Mouse (Mus musculus) right cerebral cortex, postnatal 10 days (tissue): ENCODE data around the gene Rpp25l.
A peak's percentile ranks its signal among the peaks of the same experiment; 100 is the strongest.
"Not testable (repeated sequence)": the region's sequence is repeated elsewhere in the genome, so short reads cannot be mapped to it uniquely, and the experiment has no call there.

Experiments used
- DNase-seq, 2 experiments: peaks; one replicate each; pipeline ENCODE4 v3.0.0; 2021; ENCODE audit warnings: low spot score in 2 of 2

The Rpp25l gene

DNA sequence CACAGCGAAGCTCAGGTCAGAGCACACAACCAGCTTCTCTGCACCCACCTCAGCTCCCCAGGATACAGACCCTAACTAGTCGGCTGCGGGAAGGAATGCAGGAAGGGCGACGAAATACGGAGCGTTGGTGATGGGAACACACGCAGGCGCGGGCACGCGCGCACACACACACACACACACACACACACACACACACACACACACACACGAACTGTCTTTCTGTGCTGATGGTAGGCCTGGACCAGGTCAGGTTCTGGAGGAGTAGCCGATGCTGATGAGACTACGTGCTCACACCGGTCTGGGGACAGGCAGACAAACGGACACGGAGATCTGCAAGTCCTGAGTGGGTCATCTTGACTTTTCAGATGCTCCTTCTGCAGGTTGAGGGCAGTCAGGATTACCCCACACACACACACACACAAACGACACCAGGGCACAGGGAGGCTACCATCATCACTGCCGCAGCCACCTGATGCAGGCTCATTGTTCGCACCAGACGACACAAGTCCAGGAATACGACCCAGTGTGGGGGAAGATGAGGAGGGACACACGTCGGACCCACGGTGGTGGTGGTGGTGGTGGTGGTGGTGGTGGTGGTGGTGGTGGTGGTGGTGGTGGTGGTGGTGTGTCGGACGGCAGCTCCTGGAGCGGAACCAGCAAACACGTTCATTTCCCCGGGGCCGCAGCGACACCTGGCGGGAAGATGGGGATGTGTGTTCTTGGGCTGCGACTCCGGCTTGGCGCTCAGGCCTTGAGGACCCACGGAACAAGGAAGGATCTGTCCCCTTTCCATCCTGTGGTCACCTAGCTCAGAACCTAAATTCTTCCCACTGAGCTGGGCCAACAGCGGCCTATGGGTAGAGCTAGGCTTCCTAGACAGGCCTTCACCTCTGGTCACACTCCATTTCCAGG, 16.1 kb downstream of the Rpp25l start, which contains the start of gene Cntfr:
Gene Cntfr, minus strand, starts transcription at position 160 of the 912 bp plus-strand sequence.
- DNase-seq: peak; percentile 86 to 91

DNA sequence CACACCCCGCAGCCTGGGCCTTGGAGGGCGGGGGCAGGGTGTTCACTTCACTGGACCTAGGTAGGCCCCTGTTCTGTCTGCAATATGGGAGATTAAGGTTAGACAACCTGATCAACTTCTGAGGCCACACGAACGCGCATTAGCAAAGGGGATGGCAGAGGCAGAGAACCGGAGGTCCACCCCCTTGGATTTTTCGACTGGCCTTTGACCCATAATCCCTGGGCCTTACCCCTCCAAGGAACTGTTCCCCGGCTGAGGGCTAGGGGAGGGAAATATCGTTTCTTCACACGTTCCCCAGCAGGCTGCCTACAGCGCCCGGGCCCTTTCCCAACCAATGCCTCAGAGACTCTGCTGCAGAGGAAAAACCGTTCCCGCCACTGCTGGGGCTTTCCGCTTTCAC, 16.9 kb downstream of the Rpp25l start:
- not testable (repeated sequence) for DNase-seq

DNA sequence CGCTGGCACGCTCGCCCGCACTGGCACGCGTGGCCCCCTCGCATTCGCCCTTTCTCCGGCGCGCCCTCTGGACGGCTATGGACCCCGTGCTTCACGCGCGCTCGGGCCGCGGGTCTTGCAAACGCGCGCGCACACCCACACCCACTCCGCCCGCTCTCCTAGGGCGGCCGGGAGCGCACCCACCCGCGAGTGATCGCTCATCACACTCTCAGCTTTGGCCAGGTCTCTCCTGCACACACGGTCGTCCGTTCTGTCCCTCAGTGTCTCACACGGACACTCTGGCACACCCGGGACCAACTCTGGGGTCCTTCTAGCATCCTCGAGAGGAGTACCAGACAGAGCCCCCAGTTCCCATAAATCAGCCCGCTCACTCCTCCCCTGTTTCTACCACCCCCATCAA, 17.5 kb downstream of the Rpp25l start:
- not testable (repeated sequence) for DNase-seq

DNA sequence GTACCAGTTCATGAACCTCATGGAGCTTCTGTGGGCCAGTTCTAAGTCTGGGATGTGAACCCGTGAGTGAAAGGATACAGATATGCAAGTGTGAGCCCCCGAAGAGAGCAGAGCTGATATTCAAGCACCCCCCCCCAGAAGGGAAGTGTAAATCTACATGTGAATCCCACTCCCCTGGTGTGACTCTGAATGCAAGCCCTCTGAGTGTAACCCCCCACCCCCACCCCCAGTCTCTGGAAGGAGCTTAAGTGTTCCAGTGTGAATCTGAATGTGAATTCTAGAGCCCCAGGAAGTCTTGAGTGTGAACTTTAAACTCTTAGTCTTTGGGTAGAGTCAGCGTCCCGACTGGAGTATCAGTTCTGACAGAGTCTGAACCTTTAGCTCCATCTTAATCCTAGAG, 19.8 kb downstream of the Rpp25l start:
- DNase-seq: not testable (repeated sequence)

DNA sequence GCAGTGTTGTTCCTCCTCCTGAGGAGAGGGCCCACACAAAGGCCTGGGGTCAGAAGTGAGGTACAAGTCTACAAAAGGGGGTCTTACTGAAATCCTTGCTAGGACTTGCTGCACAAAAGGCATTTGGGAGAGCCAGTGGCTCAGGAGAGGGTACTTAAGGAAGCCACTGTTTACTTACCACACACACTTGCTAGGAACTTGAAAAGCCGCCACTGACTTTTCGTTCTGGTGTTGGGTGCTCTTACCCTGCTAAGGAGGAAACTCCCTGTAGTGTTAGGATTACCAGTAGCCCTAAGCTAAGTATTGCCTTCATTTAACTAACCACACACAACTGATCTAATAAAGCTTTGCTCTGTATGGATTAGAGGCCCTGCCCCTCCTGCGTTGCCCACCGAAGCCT, 23.3 kb downstream of the Rpp25l start:
- not testable (repeated sequence) for DNase-seq

DNA sequence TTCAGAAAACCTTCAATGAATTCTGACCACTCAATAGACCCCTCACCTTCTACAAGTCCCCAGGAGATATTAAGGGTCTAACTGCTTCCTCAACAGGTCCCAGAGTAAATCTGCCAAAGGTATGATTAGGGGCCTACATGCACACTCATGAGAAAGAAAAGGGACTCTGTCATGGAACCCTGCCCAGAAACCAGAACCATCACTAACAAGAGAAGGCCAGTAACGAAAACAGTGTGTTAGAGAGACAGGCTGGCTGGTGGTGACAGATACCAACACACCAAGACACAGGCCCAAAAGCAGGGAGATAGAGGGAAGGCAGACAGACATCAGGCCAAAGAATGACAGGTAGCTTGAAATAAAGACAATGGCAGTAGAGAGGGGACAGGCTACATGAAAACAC, 24.8 kb downstream of the Rpp25l start:
- DNase-seq: not testable (repeated sequence)

DNA sequence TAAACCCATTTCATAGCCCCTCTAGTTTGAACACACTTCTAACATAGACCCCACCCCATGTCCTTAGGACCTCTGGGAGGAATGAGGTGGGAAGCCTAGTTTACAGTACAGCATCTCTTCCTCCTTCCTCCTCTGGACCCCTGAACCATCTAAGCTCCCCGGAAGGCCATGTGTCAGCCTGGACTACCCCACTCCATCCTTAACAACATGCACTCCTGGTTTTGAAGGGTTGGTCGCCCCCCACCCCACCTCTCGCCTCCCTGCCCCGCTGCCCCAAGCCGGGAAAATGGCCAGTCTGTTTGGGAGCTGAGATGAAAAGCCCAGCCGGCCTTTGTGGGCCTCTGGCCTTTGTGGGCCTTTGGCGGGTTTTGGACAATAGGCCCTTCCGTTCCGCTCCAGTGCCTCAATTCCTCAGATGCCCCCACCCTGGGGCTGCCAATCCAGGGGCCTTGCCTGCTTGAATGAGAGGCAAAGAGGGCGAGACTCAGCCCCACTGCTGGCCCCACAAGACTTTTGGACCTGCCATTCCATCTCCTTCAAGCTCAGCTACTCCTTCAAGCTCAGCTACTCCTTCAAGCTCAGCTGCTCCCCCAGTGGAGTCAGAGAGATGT, 27.3 kb downstream of the Rpp25l start:
- not testable (repeated sequence) for DNase-seq

DNA sequence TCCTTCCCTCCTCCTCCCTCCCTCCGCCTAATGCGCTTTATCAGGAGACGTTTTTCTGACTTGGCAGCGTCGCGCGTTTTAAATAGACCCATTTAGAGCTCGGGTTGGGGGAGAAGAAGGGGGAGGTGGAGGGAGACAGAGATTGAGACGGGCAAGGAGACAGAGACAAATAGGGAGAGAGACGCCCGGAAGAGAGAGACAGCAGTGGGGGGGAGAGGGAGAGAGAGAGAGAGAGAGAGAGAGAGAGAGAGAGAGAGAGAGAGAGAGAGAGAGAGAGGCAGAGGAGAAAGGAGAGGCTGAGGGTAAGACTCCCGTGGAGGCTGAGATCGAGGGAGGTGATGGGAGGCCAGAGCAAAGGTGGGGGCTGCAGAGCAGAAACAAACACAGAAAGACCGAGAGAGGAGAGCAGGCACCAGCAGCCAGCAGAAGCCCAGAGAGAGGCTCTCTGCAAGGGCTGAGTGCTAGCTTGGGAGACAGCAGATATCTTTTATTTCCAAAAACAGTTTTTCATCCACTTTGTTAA, 28.3 kb downstream of the Rpp25l start:
- not testable (repeated sequence) for DNase-seq

DNA sequence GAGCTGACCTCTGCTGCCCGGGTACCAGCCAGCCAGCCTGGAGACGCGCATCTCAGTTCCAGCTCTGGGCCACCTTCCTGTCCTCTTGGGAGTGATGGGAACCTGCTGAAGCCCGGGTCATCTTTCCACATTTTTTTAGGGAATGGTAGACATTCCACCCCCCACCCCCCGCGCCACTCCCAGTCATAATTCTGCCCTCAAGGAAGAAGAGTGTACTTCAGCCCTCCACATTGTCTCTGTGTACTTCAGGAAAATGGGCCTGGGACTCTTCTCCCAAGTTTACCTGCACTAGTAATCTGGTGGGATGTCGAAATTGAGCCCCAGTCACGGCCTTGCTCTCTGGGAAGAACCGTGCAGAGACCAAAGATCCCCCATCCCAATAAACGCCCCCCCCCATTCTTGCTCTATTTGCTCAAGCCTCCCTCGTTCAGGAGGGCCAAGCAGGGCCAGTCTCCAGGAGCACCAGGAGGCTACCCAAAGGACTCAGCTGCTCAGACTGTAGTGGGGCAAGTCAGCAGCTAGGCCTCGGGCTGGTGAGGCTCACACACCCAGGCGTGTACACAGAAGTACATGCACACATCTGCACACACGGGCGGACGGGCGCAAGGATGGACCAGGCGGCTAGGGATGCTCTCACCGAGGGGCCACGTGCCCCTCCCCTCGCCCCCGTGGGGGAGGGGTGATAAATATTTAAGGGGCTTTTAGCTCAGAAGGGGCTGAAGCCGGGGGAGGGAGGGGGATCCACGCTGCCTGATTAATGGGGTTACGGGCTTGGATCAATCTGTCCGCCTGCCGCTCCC, 29.0 kb downstream of the Rpp25l start:
- not testable (repeated sequence) for DNase-seq

DNA sequence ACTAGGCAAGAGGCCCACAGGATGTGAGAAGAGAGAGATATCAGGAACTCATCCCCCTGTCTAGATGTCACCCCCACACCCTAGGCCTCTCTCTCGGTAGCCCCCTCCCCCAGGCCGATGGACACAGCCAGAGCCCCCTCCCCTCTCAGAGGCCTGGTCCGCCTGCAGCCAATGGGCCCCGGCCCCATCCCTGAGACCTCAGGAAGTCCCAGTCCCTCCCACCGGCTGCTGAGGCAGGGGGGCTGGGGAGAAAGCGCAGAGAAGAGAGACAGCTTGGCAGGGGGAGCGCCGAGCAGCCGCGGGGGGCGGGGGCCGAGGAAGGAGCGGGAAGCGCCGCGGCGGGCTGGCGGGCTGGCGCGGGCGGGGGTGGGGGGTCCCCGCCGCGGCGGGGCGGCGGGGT, 30.0 kb downstream of the Rpp25l start:
- peak in 1 of 2 experiments; percentile 67 for DNase-seq

DNA sequence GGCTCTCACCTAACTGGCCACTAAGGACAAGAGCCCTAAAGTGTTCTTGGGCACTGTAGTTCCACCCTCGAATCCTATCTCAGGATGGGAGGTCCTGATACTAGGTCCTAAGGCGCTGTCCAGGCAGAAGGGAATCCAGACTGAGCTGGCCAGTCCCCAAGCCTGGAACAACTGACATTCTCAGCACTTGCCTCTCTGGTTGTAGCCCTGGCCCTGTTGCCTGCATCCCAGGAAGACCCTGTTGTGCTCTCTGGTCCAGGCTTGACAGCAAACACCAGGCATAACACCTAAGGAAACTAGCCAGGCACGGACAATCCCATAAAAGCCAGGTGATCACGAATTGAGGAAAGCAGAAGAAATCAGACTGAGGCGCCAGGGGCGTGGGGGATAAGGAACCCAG, 30.5 kb downstream of the Rpp25l start:
- DNase-seq: no peak

DNA sequence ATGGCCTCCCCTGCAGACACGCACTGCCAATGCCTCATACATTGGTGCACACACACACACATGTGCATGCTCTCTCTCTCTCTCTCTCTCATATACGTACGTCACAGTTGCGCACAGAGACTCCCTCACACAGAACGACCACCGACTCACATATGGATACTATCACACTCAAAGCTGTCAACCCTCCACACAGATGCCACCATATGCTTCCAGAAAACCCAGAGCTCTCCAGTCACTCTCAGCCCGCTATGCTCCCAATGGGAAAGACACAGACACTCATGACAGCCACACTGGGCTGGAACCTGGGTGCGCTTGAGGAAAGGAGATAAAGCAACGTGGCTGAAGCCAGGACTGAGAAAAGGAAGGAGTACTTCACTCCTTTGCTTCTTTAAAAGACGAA, 31.4 kb downstream of the Rpp25l start:
- DNase-seq: peak in 1 of 2 experiments; percentile 68

DNA sequence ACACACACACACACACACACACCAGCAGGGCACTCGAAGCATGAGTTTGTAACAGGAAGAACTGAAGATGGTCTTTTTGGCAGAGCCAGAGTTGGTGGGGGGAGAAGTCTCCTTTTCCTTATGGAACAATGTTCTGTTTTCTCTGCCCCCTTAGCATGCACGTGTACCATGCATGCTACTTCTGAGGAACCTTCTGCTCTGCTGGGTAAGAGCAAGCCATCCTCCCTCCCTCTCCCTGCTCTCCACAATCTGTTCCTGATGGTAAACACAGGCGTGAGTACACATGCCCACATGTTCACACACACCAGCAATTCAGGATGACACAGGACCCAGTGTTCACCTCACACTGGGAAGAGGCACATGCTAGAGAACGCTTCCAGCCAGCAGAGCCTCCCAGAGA, 32.2 kb downstream of the Rpp25l start:
- DNase-seq: peak in 1 of 2 experiments; percentile 74

DNA sequence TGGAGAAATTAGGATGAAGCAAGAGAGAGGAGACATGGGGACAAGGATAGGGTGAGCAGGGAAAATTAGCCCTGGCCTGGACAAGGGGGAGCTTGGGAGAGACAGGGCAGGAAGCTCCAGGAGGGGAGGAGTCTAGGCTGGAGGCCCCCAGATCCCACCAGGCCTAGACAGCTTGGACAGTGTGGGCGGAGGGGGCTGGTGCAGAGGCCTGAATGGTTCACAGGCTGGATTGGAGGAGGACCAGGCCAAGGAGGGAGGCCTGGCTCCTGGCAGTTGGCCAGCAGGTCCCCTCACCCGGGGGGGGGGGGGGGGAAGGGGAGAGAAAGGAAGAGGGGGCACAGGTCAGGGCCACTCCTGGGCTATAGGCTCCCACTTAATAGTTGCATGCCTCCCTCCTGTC, 34.0 kb downstream of the Rpp25l start:
- DNase-seq: no peak

DNA sequence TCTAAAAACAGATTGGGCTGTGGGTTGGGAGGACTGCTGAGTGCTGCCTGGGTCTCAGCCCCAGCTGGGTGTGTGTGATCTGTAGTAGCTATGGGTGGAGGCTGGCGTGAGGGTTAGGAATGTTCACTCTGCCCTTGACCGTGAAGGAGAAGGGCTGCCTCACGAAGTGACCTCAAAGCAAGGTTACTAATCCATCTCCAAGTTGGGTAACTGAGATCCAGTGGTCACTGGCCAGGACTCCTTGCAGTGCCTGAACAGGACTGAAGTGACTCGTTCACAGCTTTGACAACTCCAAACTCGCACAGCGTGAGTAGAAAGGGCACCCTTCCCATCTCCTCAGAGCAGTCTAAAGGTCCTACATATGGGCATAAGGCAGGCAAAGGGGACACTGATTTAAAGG, 34.5 kb downstream of the Rpp25l start:
- no peak for DNase-seq

DNA sequence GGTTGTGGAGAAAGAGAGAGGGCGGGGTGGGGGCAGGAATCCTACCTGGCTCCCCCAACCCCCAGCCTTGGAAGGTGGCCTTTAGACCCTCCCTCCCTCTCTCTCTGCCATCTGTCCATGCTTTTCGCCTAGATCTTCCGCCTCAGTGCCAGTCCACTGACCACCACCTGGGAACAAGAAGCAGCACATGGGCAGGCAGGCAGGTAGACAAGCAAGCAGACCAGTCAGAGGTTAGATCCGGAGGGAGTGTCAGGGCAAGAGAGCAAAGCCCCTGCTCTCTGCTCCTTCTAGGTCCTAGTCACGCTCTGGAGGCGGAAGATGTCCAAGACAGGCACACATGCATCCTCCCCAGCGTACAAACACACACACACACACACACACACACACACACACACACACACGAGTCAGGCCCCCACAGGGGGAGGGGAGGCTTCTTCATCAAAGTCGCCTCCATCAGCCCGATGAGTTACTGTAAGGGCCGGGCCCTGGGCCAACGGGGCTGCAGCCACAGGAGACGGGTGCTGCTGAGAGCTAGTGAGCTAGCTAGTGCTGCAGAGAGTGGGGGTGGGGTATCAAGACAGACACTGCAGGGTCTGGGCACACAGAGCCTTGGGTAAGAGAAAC, 36.2 kb downstream of the Rpp25l start:
- DNase-seq: peak; percentile 64 to 76

DNA sequence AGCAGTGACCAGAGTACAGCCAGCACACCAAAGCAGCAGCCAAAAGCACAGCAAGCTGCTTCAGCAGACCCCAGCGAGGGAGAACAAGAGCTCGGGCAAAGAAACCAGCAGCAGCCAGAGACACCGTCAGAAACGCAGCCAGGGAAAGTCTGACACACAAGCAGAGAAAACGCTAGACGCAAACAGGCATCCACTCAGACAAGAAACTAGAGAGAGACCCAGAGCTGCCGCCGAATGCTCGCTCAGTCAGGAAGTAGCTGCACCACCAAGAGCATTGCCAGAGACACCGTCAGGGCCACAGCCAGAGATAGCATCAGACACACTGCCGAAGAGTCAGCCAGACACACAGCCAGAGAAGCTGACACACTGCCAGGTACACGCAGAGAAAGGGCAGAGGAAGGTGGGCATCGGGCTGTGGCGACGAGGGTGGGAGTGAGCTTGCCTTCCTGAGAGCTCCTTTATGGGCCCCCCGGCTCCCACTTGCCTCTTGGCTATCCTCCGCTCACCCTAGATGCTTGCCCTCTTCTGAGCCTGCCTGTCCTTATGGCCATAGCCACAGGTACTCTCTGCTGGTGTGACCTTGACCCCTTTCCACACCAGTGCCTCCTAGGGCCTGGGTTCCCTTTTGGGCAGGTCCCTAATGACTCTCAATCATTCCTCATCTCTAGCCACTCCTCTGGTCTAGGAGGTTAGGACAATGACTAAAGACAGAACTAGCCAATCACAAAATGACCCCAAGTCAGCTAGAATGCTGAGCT, 36.9 kb downstream of the Rpp25l start:
- DNase-seq: peak; percentile 56 to 67

DNA sequence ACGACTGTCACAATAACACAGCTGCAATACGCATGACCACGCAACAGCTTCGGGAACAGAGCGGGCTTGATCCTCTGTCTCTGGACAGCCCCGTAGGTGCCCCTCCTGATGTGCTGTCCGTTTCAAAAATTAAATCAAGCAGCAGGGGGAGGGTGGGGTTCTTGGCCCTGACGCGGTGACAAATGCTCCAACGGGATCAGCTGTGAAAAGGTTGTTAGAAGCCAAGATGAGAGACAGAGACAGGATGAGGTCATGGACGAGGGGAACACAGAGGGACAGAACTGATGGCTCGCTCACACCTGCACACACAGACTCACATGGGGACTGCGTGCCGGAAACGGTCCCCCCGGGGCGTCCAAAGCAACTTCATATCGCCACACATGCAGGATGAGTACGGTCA, 40.1 kb downstream of the Rpp25l start:
- no peak for DNase-seq

DNA sequence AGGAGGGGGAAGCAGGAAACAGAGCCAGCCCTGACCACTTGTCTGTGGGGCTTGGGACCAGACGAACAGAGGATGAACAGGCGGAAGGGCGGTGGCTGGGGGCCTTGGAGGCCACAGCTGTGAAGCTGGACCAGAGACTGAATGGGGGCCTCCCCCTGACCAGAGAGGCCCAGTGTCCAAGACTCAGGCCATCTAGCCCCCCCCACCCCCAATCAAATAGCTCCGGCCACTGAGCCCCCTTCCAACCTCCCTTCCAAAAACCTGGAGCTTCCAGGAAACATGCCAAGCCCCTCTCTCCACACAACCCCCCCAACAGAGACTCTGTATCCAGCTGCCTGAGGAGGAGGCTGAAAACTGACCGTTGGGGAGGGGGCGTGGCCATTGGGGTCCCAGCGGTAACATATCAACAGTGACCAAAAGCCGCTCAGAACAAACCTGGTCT, 40.8 kb downstream of the Rpp25l start:
- no peak for DNase-seq

DNA sequence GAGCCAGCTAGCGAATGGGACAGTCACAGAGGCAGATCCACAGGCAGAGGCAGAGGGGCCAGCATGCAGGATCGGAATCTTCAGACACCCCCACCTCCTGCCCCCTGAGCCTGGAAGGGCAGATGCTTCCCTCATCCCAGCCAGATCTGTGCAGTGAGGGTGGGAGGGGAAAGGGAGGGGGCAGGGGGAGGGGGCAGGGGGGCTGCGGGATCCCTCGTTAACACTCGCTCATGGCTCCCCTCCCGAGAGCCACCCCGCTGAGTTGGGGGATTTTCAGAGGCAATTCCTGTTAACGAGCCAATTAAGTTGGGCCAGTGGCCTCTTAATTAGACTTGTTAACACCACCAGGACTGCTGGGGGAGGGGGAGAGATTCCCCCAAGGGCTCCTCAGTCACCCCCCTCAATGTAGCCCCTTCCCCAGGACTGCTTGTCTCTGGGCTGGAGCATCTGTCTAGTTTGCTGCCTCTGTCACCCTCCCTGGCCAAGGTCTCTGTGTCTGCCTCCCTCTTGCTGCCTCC, 41.3 kb downstream of the Rpp25l start:
- no peak for DNase-seq
